ENCODE assay signal across 11 mouse cellular contexts in the genomic region with DNA sequence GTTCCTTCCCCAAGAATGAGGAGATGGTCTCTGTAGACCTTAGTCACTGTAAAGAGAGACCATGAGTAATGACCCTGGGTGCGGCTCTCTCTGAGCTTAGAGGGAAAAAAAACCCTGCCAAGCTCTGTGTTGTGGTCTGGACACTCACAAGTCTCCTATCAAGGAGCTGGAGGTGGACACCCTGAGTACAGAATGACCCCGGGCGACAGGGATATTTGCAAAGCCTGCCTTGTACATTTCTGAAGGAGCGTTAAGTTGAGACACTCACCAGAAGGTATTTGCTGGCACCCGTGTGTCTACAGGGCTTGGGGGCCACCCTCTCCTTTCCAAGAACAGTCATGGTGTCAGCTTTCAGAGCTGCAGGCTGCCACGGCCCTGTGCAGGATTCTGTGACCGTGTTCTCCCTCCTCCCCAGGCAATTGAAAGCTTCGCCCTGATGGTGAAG. TPM values are rescaled to one million over a fixed set of nuclear protein-coding genes. Genes with fewer than 3 reads are reported as not detected.
A peak's percentile ranks its signal among the peaks of the same experiment; 100 is the strongest.
DNase-seq lines count a peak whose midpoint lies in the region; ATAC-seq and TF ChIP-seq lines count a peak whose summit lies in the region.
"Had no signal": no experiment of that assay in that cellular context is flagged by ENCODE, and none has a peak within 500 bp of the region (broad histone marks: within the 10 kb centered on the region; RNA-seq: fewer than 3 reads in every experiment).

No protein-coding gene starts in this region.

- 0 out of 2 replicates have a peak overlapping the region, but pooled peaks have one; percentile 5 for H3K4me3 ChIP-seq in heart, embryonic 10.5 days
- H3K4me3 ChIP-seq in lung, adult 2 months (replicated peaks; ENCODE audit: extremely low read depth, low read depth, low read length), result no peak overlapping the region
- no peak overlapping the region for H3K4me3 ChIP-seq in midbrain, embryonic 10.5 days
- H3K4me3 ChIP-seq: liver, embryonic 13.5 days; neural tube, embryonic 12.5 days had no signal

- no peaks in the 10 kb centered on the region for H3K9me3 ChIP-seq in heart, embryonic 10.5 days
- no peaks in the 10 kb centered on the region for H3K9me3 ChIP-seq in midbrain, embryonic 10.5 days (replicated peaks)
- H3K9me3 ChIP-seq: G1E; liver, embryonic 13.5 days; neural tube, embryonic 12.5 days had no signal

- no peak for ATAC-seq in megakaryocyte-erythroid progenitor cell, adult 5-6 weeks (replicated peaks; ENCODE audit: low FRiP score, low TSS enrichment, poor library complexity, severe bottlenecking)

- H3K36me3 ChIP-seq in heart, embryonic 10.5 days, result peaks cover 14% of the 10 kb centered on the region
- peaks cover 72% of the 10 kb centered on the region for H3K36me3 ChIP-seq in midbrain, embryonic 10.5 days
- H3K36me3 ChIP-seq: G1E; liver, embryonic 13.5 days had no signal

- H3K27me3 ChIP-seq in heart, embryonic 10.5 days (ENCODE audit: insufficient read depth, poor library complexity, severe bottlenecking), result no peaks in the 10 kb centered on the region; the same call in 1 of the 2 replicates
- H3K27me3 ChIP-seq in midbrain, embryonic 10.5 days (ENCODE audit: low read depth, poor library complexity, severe bottlenecking), result no peaks in the 10 kb centered on the region
- H3K27me3 ChIP-seq: liver, embryonic 13.5 days; neural tube, embryonic 12.5 days had no signal

- no peak for TF ChIP-seq POLR2A in lung, adult 2 months (IDR thresholded peaks at IDR 0.05; ENCODE audit: borderline replicate concordance, extremely low read depth, low read depth, low read length)

- no peak for TF ChIP-seq CTCF in lung, adult 2 months (IDR thresholded peaks at IDR 0.05; ENCODE audit: insufficient read depth, low read length)

- 34% methylated on average over 8 of the region's 8 CpGs for WGBS in heart, embryonic 10.5 days
- WGBS in lung, adult 2 months, result 49% methylated on average over 8 of the region's 8 CpGs
- WGBS in midbrain, embryonic 10.5 days, result 76% methylated on average over 8 of the region's 8 CpGs

- DNase-seq in 3T3-L1 (ENCODE audit: low read depth, low spot score), result peak; percentile 98
- DNase-seq in embryo, embryonic 11 days, result peak; percentile 38
- no peak for DNase-seq in heart, embryonic 10.5 days (ENCODE audit: low spot score)
- DNase-seq in lung, adult 2 months, result peak; percentile 41
- DNase-seq in right cerebral cortex, adult 2 months (ENCODE audit: low spot score in 2 of 2), result no peak
- no peak for DNase-seq in thymus, postnatal 4 days
- DNase-seq in midbrain, embryonic 10.5 days (ENCODE audit: low spot score), result no peak
- DNase-seq: liver, embryonic 13.5 days had no signal

- H3K4me1 ChIP-seq in heart, embryonic 10.5 days, result peaks cover 66% of the 10 kb centered on the region
- H3K4me1 ChIP-seq in lung, adult 2 months (ENCODE audit: control insufficient read depth, insufficient read depth, low read length), result peaks cover 9% of the 10 kb centered on the region
- no peaks in the 10 kb centered on the region for H3K4me1 ChIP-seq in midbrain, embryonic 10.5 days
- H3K4me1 ChIP-seq: liver, embryonic 13.5 days; neural tube, embryonic 12.5 days had no signal

- peak overlapping the region; percentile 63 for H3K27ac ChIP-seq in heart, embryonic 10.5 days
- H3K27ac ChIP-seq in midbrain, embryonic 10.5 days (replicated peaks), result no peak overlapping the region
- H3K27ac ChIP-seq: liver, embryonic 13.5 days; neural tube, embryonic 12.5 days had no signal

RNA-seq across cellular contexts. Expression of gene F7, which starts 29.0 kb away (rescaled TPM):
- 0.07 and 1.0 TPM in 2 replicates for polyA plus RNA-seq in heart, embryonic 10.5 days (2016; fragmentation: Nextera tagmentation; extraction: Ambion mirVana)
- 8.5 and 27.2 TPM in 2 replicates for polyA plus RNA-seq in lung, adult 2 months (2012; rRNA removed)
- total RNA-seq in megakaryocyte-erythroid progenitor cell, adult 5-6 weeks (2014; fragmentation: Nextera tagmentation), result not detected in 2 replicates
- total RNA-seq in megakaryocyte-erythroid progenitor cell, adult 5-6 weeks (2017), result not detected in 2 replicates
- polyA plus RNA-seq in midbrain, embryonic 10.5 days (2016; fragmentation: Nextera tagmentation; extraction: Ambion mirVana), result 0.06 and 0.09 TPM in 2 replicates
- polyA plus RNA-seq: G1E had no signal

RNA-seq across cellular contexts. Expression of gene F10, which starts 40.3 kb away (rescaled TPM):
- 3.4 and 12.1 TPM in 2 replicates for polyA plus RNA-seq in heart, embryonic 10.5 days (2016; fragmentation: Nextera tagmentation; extraction: Ambion mirVana)
- 6.0 and 18.5 TPM in 2 replicates for polyA plus RNA-seq in lung, adult 2 months (2012; rRNA removed)
- total RNA-seq in megakaryocyte-erythroid progenitor cell, adult 5-6 weeks (2014; fragmentation: Nextera tagmentation), result 1.1 and 2.6 TPM in 2 replicates
- total RNA-seq in megakaryocyte-erythroid progenitor cell, adult 5-6 weeks (2017), result 1.1 and 1.6 TPM in 2 replicates
- 0.98 and 1.4 TPM in 2 replicates for polyA plus RNA-seq in midbrain, embryonic 10.5 days (2016; fragmentation: Nextera tagmentation; extraction: Ambion mirVana)
- polyA plus RNA-seq: G1E had no signal

Comparison
In these comparisons a context has a peak if more than half of its experiments do, and no peak if none do; other contexts are left out.
1. DNase-seq: peak in 3T3-L1 (single experiment), embryo, embryonic 11 days (single experiment) and lung, adult 2 months (single experiment); none in heart, embryonic 10.5 days (single experiment), right cerebral cortex, adult 2 months (0 of 2), thymus, postnatal 4 days (single experiment) and midbrain, embryonic 10.5 days (single experiment).